Mouse (Mus musculus): ENCODE results near the gene Gins2.

GRCm38 (mm10) chr8:120598579-120598978, 9.5 kb upstream of the Gins2 start:
- TF ChIP-seq CTCF (conservative IDR thresholded peaks at IDR 0.05; ENCODE audit: low read length) (no peak), POU5F1 (IDR thresholded peaks at IDR 0.05; ENCODE audit: borderline replicate concordance, low read length) (no peak)

All from E14TG2a.4 (cell line).